Mouse (Mus musculus) forelimb bud, embryonic 11.5 days (tissue): ENCODE measurements at regions not wholly inside any gene's neighbourhood (a gene's known extent, or its start where the extent isn't known, plus 50 kb on each side); places are given as distances from the start of the nearest gene placed in this dataset.

Experiments used
- DNase-seq: peaks from one replicate; pipeline ENCODE4 v3.0.0-alpha.2; 2012; ENCODE audit warnings: low read depth, low spot score

GRCm38 (mm10) chr7:121589088-121589605, 117.9 kb downstream of the Usp31 start:
- no peak for DNase-seq

- no peak for DNase-seq
These were observed 119.3 kb downstream of the Usp31 start for GRCm38 (mm10) chr7:121587713-121588112.

- no peak for DNase-seq
These were observed 121.3 kb downstream of the Usp31 start for GRCm38 (mm10) chr7:121585721-121586120.

- no peak for DNase-seq
These were observed 127.6 kb downstream of the Usp31 start for GRCm38 (mm10) chr7:121579497-121579896.

GRCm38 (mm10) chr7:121572681-121573335, 134.2 kb downstream of the Usp31 start:
- no peak for DNase-seq

- DNase-seq, result no peak
These were observed 135.3 kb downstream of the Usp31 start for GRCm38 (mm10) chr7:121571741-121572140.

- DNase-seq, result no peak
These were observed 135.8 kb downstream of the Usp31 start for GRCm38 (mm10) chr7:121571292-121571691.

GRCm38 (mm10) chr7:121569248-121569647, 137.8 kb downstream of the Usp31 start:
- no peak for DNase-seq

- DNase-seq, result no peak
These were observed 139.0 kb downstream of the Usp31 start for GRCm38 (mm10) chr7:121568064-121568463.

- peak; percentile 55 for DNase-seq
These were observed 143.5 kb downstream of the Usp31 start for GRCm38 (mm10) chr7:121563526-121563925.

- no peak for DNase-seq
These were observed 151.6 kb downstream of the Usp31 start for GRCm38 (mm10) chr7:121555420-121555819.
